Mouse (Mus musculus) brain, embryonic 18.5 days (tissue): ENCODE measurements around the gene Plin2.

Experiments
- DNase-seq: peaks from one replicate; pipeline ENCODE4 v3.0.0-alpha.2; 2012; ENCODE audit warnings: low read depth, low spot score

Gene Plin2

DNA sequence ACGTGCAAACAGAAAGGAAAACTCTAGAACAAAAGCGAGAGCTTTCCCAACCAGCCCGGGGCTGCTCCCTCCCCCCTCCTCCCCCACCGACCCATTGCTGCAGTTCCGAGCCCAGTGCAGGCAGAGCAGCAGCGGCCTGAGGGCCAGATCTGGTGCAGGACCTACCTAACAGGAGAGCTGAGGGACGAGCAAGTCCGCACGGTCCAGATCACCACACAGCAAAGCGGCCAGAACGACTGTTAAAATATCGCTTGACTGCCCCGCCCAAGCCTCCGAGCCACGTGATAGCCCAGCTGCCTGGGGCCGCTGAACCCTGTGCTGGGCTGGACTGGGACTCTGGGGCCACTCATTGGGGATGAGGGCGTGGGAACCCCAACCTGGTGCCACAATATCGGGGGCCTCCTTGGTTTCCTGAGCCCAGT lies at the start of gene Plin2:
Gene Plin2 (minus strand): TSS at position 281 of the 422 bp plus-strand sequence.
- DNase-seq: no peak

DNA sequence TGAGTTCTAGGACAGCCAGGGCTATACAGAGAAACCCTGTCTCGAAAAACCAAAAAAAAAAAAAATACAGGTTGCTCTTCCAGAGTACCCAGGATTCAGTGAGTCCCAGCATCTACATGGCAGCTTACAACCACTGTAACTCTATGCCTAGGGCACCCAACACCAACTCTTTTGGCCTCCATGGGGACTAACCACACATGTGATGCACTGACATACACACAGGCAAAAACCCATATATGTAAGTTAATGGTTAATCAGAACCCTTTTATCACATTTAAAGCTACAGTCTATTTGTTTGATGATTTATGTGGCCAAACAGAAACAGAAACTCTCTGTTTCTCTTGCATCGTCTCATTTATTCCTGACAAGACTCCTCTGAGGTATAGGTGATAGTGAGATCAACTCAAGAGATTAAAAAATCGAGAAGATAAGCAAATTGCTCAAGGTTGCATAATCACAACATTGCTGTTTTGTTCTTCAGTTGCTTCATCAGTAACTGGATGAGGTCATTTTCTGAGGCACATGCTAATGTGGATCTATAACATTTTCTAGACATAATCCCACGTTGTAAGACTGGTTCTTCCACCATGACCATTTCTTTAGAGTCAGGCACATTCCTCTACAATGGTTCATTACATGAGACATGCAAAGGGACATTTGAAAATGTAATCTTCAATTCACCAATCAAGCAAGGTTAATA lies 49.2 kb upstream of the Plin2 start:
- no peak for DNase-seq

DNA sequence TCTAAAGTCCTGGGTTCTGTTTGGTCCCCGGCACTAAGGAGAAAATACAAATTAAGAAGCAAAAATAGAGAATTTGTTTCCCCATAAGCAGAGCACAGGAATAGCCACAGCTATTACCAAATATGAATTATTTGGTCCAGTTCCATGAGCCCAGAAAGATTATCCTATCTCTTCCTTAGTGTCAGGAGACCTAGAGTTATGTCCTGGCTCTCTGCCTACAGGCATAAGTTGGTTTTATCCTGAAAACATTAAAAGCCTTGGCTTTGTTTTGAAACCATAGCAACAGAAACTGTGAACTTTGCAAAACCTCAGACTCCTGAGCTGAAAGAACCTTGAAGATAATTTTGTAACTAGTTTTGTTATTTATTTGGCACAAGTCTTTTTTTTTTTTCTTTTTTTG lies 47.3 kb upstream of the Plin2 start:
- DNase-seq: no peak

DNA sequence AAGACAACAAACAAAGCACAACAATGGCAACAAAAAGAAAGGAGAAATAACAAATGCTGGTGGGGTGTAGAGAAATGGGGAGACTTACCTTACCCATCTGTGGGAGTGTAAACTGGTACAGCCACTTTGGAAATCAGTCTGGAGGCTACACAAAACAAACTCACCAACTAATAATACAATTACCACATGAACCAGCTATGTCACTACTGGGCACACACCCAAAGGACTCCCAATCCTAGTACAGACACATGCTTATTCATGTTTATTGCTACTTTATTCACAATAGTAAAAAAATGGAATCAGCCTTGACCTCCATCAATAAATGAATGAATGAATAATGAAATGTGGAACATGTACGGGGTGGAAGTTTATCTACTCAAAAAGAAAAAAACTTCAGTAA lies 45.5 kb upstream of the Plin2 start:
- no peak for DNase-seq

DNA sequence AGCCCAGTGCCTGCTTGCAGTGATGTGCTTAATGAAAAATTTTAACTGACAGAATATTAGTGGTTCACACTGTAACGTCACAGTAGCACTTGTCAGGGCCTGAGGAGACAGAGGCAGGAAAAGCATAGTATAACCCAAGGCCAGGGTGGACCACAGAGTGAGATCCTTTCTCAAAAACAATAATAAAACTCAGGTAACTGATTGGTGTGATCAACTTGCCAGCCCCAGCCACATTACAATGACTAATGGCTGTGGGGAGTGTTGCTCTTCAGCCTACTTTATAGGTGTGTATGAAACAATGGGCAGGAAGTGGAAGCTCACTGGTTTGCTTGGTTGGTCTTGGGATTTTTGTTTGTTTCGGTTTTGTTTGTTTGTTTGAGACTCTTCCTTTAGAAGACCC lies 43.7 kb upstream of the Plin2 start:
- no peak for DNase-seq

DNA sequence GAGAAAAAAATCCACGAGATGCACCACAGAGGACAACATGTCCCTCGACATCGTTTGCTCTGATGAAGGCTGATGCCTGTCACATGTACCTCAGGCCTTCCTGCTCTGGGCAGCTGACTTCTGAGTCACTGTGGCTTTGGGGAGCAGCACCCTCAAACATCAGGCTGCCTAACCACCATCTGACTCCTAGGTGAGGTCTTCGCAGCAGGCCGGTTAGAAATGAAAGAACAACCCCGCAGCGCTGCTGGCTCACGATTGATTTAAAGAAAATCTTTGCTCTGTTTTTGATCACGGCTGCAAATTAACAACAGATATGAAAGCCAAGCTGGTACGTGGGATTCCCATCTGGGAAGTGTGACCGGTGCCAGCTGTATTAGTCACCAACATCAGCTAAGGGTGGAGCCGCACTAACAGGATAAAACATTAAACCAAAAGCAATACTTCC lies 42.9 kb upstream of the Plin2 start:
- DNase-seq: no peak

DNA sequence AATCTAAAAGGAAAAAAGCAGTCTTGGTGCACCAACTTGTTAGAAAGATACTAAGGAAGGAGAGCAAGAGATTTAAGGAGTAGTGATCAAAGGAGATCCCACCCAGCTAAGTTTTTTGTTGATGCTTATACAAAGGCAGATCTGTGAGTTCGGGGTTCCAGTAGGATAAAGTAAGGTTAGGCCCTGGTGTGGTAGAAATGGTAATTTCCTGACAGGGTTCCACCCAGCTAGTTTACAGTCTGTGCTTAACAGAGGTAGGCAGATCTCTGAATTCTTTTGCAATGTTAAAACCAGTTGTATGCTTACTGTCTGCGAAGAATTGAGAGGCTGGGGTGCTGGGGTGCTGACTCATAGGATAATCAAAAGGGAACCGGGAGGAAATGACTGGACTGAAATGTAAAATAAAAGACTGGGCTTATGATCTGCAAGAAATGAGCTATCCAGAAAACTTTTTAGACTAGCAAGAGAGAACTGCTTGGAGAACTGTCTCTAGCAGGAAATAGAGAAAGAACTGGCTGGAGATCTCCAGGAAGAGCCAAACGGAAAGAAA lies 40.9 kb upstream of the Plin2 start:
- no peak for DNase-seq

DNA sequence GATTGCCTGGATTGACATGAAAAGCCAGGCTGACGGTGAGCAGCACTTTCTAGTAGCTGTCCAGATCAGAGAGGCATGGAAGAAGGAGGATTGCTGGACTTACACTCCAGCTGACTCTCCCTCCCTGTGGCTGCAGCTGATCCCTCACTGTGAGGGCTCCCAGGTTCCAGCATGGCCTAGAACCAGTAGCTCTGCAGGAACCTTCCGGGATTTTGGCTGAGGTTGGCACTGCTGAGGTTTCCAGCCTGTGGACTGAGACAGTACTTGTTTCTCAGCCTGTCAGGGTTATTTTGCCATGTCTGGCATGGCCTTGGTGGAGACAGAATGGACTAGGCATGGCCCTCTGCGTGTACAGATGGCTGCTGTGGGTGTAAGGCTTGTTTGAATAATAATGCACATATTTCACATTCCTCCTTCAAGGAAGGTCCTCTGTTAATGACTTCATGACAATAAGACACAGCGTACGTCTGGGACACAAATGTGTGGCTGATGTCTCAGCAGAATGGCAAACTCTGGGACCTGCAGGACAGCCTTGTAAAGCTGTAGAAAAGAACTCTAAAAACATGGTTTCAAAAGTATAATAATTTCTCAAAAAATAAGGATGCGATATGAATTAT lies 40.3 kb upstream of the Plin2 start:
- no peak for DNase-seq

DNA sequence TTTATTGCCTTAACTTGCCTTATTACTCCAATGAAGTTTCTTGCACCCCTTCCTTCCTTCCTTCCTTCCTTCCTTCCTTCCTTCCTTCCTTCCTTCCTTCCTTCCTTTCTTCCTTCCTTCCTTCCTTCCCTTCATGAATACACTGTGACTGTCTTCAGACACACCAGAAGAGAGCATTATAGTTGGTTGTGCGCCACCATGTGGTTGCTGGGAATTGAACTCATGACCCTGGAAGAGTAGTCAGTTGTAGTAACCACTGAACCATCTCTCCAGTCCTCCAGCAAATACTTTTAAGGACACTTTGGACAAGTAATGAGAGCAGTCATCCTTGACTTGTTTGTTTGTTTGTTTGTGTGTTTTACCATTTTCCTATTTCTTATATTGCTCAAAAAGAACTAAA lies 38.9 kb upstream of the Plin2 start:
- no peak for DNase-seq

DNA sequence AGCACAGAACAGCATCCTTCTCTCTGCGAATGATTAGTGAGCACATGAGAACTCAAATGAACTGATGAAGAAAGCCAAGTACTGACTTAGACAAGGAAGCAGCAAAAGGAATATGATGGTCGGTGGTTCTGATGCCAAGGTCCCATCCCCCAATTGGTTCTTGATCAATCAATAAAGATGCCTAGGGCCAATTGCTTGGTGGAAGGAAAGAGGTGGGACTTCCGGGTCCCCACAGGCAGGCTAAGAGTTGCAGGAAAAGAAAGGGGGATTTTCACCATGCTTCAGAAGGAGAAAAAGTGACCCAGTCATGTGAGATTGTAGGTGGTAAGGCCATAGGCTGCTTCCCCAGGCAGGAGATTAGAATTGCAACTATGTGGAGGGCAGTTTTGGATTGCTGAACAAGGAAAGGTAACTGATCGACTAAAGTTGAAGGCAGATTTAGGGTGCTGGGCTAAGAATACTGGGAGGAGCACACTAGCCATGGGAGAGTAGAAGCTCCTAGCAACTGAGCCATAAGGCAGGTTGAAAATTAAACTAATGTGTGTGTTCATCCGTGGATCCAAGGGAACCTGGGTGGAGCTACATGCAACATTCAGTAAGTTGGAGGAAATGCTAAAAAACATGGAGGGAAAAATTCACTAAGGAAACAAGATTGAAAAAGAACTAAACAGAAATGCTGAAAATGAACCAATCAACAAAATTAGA lies 29.5 kb upstream of the Plin2 start:
- DNase-seq: no peak

DNA sequence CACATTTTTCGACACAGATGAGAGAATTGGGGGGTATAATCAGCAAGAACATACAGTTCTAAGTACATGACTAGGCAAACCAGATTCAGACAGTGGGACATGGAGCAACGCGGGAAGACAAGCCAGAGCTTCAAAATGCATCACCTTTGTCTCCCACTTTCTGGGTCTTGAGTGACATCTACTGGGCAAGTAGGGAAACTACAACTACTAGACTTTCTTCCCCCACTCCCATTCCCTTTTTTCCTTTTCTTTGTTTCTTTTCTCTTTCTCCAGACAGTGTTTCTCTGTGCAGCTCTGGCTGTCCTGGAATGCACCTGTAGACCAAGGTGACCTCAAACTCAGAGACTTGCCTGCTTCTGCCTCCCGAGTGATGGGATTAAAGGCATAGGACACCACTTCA lies 27.0 kb upstream of the Plin2 start:
- DNase-seq: peak; percentile 28

DNA sequence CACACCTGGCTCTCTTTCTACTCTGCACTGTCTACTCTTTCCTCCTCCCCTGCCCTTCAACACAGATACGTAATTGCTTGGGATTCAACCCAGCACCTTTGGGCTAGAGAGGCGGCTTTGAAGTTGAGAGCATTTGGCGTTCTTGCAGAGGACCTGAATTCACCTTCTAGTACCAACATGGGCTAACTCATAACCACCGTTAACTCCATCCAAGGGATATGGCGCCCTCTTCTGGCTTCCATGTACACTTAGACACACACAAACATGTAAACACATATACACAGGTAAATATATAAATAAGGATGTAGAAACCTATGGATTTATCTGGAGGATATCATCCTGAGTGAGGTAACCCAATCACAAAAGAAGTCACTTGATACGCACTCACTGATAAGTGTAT lies 25.2 kb upstream of the Plin2 start:
- no peak for DNase-seq

DNA sequence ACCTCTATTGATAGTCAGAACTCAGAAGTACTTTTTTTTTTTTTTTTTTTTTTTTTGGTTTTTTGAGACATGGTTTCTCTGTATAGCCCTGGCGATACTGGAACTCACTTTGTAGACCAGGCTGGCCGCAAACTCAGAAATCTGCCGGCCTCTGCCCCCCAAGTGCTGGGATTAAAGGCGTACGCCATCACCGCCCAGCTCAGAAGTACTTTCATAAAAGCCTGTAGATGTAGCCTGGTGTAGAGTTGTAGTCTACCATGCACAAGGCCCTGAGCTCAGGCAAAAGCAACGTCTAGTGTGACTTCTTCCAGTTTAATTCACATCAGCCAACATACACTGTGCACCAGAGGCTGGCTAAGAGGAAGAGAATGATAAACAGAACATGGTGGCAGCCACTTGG lies 23.1 kb upstream of the Plin2 start:
- no peak for DNase-seq

DNA sequence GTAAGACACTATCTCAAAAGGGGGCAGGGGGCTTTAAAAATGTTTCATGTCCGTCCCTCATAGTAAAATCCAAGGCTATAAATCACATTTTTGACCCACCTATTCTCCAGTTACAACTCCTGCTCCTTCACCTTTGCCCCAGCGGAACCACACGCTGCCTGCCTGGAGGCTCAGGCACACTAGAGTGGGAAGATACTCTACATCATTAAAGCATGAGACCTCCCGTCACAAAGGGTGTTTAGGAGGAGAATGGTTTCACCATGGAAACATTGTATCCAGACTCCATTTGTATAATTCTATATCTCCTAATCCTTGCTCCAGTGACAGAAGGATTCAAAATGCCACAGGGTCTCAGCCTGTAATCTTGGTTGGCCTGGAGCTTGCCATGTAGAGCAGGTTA lies 21.4 kb upstream of the Plin2 start:
- no peak for DNase-seq

DNA sequence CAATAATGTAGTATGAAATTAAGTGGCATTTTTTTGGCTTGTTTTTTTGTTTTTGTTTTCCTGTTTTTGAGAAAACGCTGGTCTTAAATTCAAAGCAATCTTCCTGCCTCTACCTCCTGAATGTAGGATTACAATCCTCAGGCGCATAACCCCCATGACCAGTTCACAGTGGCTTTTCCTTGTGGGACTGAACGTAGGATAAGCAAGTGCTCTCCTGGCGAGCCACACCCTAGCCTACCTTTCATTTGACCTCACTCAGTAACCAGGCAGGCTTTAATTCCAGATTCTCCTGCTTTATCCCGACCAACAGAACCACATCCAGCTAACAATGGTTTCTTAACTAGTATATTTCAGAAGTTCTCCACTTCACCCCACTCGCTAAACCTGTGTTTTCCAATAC lies 20.9 kb upstream of the Plin2 start:
- no peak for DNase-seq

DNA sequence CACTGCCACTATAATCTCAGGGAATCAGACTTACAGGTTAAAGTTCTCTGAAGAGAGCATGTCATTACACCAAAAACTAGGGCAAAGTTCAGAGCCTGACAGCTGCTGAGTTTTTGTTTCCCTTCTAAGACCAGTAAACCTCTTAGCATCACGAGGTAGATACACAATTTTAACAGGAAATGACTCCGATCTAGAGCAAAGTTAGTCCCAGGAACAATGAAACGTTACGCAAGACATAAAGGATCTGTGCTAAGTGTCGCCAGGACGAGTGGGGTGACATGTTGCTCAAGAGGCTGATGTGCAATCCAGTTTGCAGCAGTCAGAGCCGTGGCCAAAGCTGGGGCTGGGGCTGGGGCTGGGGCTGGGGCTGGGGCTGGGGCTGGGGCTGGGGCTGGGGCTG lies 20.3 kb upstream of the Plin2 start:
- DNase-seq: no peak

DNA sequence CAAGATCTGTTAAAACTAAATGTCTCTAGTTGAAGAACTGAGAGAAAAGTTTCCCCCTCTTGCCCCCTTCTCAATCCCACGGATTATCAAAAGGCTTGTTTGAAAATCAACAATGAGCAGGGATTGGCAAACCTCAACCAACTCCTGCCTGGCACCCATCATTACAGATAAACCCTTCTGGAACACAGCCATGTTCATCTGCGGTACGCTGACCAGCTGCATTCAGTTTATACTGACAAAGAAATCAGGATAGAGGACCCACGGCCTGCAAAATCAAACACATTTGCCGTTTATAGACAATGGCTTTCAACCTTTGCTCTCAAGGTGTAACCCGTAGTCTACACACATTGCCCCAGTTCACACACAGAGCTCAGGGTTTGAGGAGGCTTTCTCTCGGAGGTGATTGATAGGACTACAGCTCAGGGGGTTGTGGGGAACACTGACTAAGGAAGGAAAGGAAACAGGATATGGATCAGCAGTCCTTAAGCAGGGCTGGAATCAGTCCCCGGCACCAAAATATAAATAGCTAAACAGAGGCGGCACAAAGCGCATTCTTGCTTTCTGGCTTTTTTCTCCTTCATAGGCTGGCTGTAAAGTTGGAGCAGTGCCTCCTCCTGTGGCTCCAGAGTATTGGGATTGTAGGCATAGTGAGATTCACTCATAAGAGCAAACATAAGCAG lies 19.3 kb upstream of the Plin2 start:
- no peak for DNase-seq

DNA sequence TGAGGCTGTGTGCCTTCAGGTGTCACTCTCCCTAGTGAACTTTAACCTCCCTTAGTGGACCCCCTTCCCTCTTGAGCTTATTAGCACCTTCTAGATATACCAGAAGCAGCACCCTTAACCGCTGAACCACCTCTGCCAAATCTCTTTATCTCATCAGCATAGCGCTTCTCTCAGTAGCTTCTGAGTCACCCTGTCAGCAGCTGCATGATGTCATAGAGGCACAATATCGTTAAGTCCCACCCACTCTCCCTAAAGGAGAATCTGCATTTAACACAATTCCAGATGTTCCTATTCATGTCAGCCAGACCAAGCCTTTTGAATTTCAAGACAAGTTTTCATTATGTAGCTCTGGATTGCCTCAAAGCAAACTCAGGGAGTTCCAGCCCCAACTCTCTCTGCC lies 16.7 kb upstream of the Plin2 start:
- no peak for DNase-seq

DNA sequence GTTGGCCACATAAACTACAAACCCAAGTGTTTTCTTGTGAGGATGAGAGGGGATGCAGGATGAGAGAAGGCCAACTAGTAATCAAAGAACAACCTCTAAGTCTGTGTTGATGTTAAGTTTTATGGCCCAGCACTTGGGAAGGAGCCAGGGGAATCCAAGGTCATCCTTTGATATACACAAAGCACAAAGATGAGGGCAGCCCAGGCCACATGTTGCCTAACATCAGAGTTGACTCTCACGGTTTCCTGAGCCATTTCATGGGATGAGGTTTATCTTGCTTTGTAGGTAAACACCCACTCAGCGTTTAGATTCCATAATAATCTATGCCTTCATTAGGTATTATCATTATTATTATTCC lies 16.1 kb upstream of the Plin2 start:
- DNase-seq: no peak

DNA sequence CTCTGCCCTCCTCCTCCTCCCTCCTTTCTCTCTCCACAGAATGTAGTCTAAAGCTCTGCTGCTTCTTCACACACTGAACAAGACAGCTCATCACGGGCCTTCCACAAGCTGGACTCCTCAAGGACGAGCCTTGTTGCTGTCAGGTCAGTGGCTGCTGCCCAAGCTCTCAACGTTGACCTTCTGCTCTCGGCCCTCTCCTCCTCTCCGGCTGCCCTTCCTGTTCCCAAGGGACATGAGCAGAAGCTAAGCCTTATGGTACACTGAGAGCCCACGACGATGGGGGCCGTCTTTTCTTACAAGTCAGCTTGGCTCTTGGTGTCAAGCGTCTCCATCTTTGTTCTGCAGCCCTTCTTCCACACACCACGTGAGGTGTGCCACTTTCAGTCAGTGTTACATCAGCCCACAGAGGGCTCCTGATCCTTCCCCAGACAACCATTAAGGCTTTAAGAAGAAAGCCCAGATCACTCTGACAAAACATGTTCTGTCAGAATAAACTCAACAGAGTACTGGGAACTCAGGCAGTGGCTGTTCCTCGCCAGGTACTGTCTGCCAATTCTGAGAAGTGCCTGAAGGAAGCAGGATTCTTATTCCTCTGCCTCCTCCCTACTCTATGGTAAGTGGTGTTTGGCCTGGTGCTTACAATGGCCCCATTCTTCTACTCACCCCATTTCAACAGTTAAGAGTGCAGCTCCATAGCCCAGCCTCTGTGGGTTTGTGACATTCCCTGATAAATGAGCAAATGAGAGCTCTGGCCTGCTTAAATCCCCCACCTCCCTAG lies 15.6 kb upstream of the Plin2 start:
- no peak for DNase-seq

DNA sequence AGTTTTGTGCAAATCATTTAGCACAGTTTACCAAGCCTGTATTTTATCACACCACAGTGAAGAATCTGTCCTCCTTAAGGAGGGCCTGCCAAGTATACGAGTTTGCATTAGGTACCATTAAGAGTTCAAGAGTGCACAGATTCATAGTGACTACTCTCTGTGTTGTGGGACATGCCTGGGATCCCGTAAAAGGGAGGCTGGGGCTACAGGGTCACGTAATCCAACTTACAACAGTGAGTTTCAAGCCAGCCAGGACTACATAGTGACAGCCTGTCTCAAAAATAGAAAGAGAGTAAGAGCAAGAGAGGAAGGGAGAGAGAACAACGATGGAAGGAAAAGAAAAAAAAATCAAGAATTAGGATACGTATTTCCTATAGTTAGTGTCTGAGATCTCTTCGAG lies 14.9 kb upstream of the Plin2 start:
- no peak for DNase-seq

DNA sequence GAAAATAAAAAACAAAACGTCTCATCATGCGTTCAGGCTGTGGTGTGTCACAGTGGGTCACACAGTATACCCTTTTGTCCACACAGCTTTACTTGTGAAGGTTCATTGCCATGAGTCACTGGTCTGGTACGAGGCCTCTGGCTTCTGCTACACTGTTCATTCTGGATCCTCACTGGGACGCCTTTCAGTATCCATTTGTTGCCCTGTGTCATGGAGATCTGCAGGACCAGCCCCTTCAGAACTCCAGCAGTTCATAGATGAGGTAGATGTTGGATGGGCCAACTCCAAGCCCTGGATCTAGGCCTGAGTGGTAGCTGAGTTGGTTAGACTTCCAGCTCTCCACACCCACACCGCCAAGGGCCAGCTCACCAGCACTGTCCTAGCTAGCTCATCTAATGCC lies 13.9 kb upstream of the Plin2 start:
- DNase-seq: no peak
